Mouse (Mus musculus): ENCODE measurements at regions not wholly inside any gene's neighbourhood (a gene's known extent, or its start where the extent isn't known, plus 50 kb on each side); places are given as distances from the start of the nearest gene placed in this dataset.

DNA sequence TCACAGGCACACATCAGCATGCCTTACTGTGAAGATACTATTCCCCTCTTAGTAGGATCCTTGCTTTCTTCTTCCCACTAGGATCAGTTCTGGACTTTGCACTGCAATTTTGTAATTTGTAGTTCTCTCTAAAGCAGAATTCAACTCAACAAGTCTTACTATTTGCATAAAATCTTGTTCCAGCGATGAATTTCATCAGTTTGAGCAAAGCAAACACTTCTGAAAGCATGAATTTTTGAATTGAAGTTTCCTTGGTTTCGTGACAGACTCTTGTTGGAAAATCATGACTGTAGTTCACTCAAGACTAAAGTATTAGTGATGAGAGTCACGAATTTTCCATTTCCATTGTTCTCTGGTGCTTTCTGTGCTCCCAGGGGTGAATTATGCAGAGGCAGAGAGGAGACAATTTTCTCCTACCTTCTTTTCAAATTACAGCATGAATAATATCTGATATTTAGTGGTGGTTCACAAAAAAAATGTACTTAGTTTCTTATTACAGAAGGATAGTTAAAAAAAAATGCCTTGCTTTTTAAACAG, 190.6 kb upstream of the Mbnl1 start:
- Histone ChIP-seq H3K27ac (replicated peaks; ENCODE audit: low read depth, low read length) (no peak overlapping the region), H3K9ac (replicated peaks; ENCODE audit: low read length) (no peak overlapping the region), H3K4me1 (ENCODE audit: control insufficient read depth, insufficient read depth, low read length) (no peaks in the 10 kb centered on the region), H3K36me3 (ENCODE audit: control insufficient read depth, insufficient read depth, low read length) (no peaks in the 10 kb centered on the region), H3K4me2 (ENCODE audit: low read length) (no peak overlapping the region), H3K27me3 (ENCODE audit: control insufficient read depth, insufficient read depth, low read length) (no peaks in the 10 kb centered on the region), H3K9me3 (ENCODE audit: control insufficient read depth, low read length) (no peaks in the 10 kb centered on the region), H3K4me3 (replicated peaks; ENCODE audit: low read depth, low read length) (no peak overlapping the region)
- WGBS = 71% methylated on average over 3 of the region's 3 CpGs
- ATAC-seq (ENCODE audit: low FRiP score, low TSS enrichment) (no peak), DNase-seq (no peak)

- ATAC-seq (ENCODE audit: low FRiP score, low TSS enrichment) (peak; percentile 59), DNase-seq (peak; percentile 18)
- Histone ChIP-seq H3K27me3 (ENCODE audit: control insufficient read depth, insufficient read depth, low read length) (no peaks in the 10 kb centered on the region), H3K27ac (replicated peaks; ENCODE audit: low read depth, low read length) (no peak overlapping the region), H3K9ac (replicated peaks; ENCODE audit: low read length) (no peak overlapping the region), H3K4me3 (replicated peaks; ENCODE audit: low read depth, low read length) (no peak overlapping the region), H3K36me3 (ENCODE audit: control insufficient read depth, insufficient read depth, low read length) (no peaks in the 10 kb centered on the region), H3K4me1 (ENCODE audit: control insufficient read depth, insufficient read depth, low read length) (no peaks in the 10 kb centered on the region), H3K4me2 (ENCODE audit: low read length) (no peak overlapping the region), H3K9me3 (ENCODE audit: control insufficient read depth, low read length) (no peaks in the 10 kb centered on the region)
- 87% methylated on average over 2 of the region's 2 CpGs for WGBS
Observed at GRCm38 (mm10) chr3:60292142-60292541, 180.5 kb upstream of the Mbnl1 start.

DNA sequence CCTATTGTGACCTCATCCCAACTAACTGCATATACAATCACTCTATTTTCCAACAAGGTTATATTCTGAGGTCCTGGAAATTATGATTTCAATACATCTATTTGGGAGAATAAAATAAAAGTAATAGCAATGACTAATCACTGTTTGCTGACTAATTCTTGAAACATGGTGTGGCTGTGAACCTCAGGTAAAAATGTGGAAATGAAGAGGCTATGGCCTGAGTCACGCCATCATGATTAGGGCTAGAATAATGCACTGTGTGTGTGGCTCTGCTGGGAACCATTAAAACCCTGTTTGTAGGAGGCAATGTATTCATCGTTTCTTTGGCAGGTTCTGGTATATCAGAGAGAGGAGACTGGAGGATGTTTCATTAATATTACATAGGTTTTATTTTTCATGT, 179.7 kb upstream of the Mbnl1 start:
- ATAC-seq (ENCODE audit: low FRiP score, low TSS enrichment) (no peak), DNase-seq (no peak)
- 70% methylated on average over 2 of the region's 2 CpGs for WGBS
- H3K36me3 ChIP-seq (ENCODE audit: control insufficient read depth, insufficient read depth, low read length) = no peaks in the 10 kb centered on the region
- no peak overlapping the region for H3K4me2 ChIP-seq (ENCODE audit: low read length)
- H3K9ac ChIP-seq (replicated peaks; ENCODE audit: low read length) = no peak overlapping the region
- H3K9me3 ChIP-seq (ENCODE audit: control insufficient read depth, low read length) = no peaks in the 10 kb centered on the region
- H3K27me3 ChIP-seq (ENCODE audit: control insufficient read depth, insufficient read depth, low read length) = no peaks in the 10 kb centered on the region
- no peak overlapping the region for H3K4me3 ChIP-seq (replicated peaks; ENCODE audit: low read depth, low read length)
- no peaks in the 10 kb centered on the region for H3K4me1 ChIP-seq (ENCODE audit: control insufficient read depth, insufficient read depth, low read length)
- no peak overlapping the region for H3K27ac ChIP-seq (replicated peaks; ENCODE audit: low read depth, low read length)

- no peak overlapping the region for H3K27ac ChIP-seq (replicated peaks; ENCODE audit: low read depth, low read length)
- H3K9me3 ChIP-seq (ENCODE audit: control insufficient read depth, low read length) = no peaks in the 10 kb centered on the region
- H3K4me3 ChIP-seq (replicated peaks; ENCODE audit: low read depth, low read length) = no peak overlapping the region
- ATAC-seq (ENCODE audit: low FRiP score, low TSS enrichment) (no peak), DNase-seq (no peak)
- no peaks in the 10 kb centered on the region for H3K4me1 ChIP-seq (ENCODE audit: control insufficient read depth, insufficient read depth, low read length)
- WGBS = 88% methylated on average over 3 of the region's 3 CpGs
- no peaks in the 10 kb centered on the region for H3K27me3 ChIP-seq (ENCODE audit: control insufficient read depth, insufficient read depth, low read length)
- no peak overlapping the region for H3K9ac ChIP-seq (replicated peaks; ENCODE audit: low read length)
- H3K4me2 ChIP-seq (ENCODE audit: low read length) = no peak overlapping the region
- H3K36me3 ChIP-seq (ENCODE audit: control insufficient read depth, insufficient read depth, low read length) = no peaks in the 10 kb centered on the region
Observed at GRCm38 (mm10) chr3:60305399-60305798, 167.2 kb upstream of the Mbnl1 start.

GRCm38 (mm10) chr3:60310402-60310801, 162.2 kb upstream of the Mbnl1 start:
- Histone ChIP-seq H3K27ac (replicated peaks; ENCODE audit: low read depth, low read length) (no peak overlapping the region), H3K4me2 (ENCODE audit: low read length) (no peak overlapping the region), H3K27me3 (ENCODE audit: control insufficient read depth, insufficient read depth, low read length) (no peaks in the 10 kb centered on the region), H3K9ac (replicated peaks; ENCODE audit: low read length) (no peak overlapping the region), H3K4me1 (ENCODE audit: control insufficient read depth, insufficient read depth, low read length) (no peaks in the 10 kb centered on the region), H3K36me3 (ENCODE audit: control insufficient read depth, insufficient read depth, low read length) (no peaks in the 10 kb centered on the region), H3K9me3 (ENCODE audit: control insufficient read depth, low read length) (no peaks in the 10 kb centered on the region), H3K4me3 (replicated peaks; ENCODE audit: low read depth, low read length) (no peak overlapping the region)
- DNase-seq (no peak), ATAC-seq (ENCODE audit: low FRiP score, low TSS enrichment) (no peak)
- WGBS = 95% methylated on average over 3 of the region's 3 CpGs

GRCm38 (mm10) chr3:60311178-60311577, 161.5 kb upstream of the Mbnl1 start:
- Histone ChIP-seq H3K36me3 (ENCODE audit: control insufficient read depth, insufficient read depth, low read length) (no peaks in the 10 kb centered on the region), H3K27me3 (ENCODE audit: control insufficient read depth, insufficient read depth, low read length) (no peaks in the 10 kb centered on the region), H3K9ac (replicated peaks; ENCODE audit: low read length) (no peak overlapping the region), H3K4me1 (ENCODE audit: control insufficient read depth, insufficient read depth, low read length) (no peaks in the 10 kb centered on the region), H3K4me2 (ENCODE audit: low read length) (no peak overlapping the region), H3K27ac (replicated peaks; ENCODE audit: low read depth, low read length) (no peak overlapping the region), H3K9me3 (ENCODE audit: control insufficient read depth, low read length) (no peaks in the 10 kb centered on the region), H3K4me3 (replicated peaks; ENCODE audit: low read depth, low read length) (no peak overlapping the region)
- DNase-seq (no peak), ATAC-seq (ENCODE audit: low FRiP score, low TSS enrichment) (no peak)
- WGBS = 80% methylated on average over 3 of the region's 3 CpGs

DNA sequence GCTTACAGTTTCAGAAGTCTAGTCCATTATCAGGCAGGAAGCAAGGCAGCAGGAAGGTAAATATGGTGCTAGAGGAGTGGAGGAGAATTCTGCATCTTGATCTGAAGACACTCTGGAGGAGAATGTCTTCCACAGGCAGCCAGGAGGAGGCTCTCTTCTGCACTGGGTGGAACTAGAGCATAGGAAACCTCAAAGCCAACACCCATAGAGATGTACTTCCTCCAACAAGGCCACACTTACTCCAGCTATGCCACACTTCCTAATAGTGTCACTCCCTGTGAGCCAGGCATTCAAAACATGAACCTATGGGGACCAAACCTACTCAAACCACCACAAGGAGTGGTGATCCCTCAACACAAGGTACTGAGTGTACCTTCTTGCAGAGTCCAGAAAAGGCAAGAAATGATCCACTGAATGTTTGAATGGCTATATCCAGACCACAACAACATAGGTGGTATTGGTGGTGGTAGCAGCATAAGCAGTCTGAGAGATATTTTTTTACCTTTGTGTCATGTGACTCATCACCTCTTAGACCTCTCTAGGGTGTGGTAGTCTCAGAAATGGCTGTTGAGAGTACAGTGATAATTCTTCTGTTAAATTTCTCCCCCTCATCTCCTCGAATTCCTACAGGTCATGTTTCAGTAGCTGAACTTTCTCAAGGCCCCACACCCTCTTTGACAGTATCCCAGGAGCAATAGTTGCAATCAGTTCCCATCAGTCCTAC, 152.3 kb upstream of the Mbnl1 start:
- no peaks in the 10 kb centered on the region for H3K27me3 ChIP-seq (ENCODE audit: control insufficient read depth, insufficient read depth, low read length)
- 22% methylated on average over 1 of the region's 1 CpGs for WGBS

DNA sequence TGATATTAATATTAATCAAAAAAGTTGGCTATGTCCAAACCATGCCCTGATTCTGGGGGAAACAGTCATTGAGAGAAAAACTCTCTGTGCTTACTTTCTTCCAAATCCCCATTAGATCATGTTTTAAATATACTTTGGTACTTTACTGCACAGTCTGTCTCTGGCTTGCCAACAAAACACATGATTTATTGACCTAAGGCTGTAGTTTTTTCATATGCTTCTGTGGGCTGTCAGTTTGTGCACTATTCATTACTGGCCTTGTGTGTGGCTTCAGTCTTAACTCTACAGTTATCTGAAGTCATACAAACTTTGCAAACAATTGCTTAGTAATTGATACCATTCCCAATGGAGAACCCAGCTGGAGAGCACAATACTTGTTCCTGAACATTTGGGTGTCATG, 149.1 kb upstream of the Mbnl1 start:
- ATAC-seq (ENCODE audit: low FRiP score, low TSS enrichment) (no peak), DNase-seq (no peak)
- no peaks in the 10 kb centered on the region for H3K27me3 ChIP-seq (ENCODE audit: control insufficient read depth, insufficient read depth, low read length)
- no peaks in the 10 kb centered on the region for H3K9me3 ChIP-seq (ENCODE audit: control insufficient read depth, low read length)
- no peak overlapping the region for H3K27ac ChIP-seq (replicated peaks; ENCODE audit: low read depth, low read length)
- H3K36me3 ChIP-seq (ENCODE audit: control insufficient read depth, insufficient read depth, low read length) = no peaks in the 10 kb centered on the region
- no peaks in the 10 kb centered on the region for H3K4me1 ChIP-seq (ENCODE audit: control insufficient read depth, insufficient read depth, low read length)
- H3K4me2 ChIP-seq (ENCODE audit: low read length) = no peak overlapping the region
- no peak overlapping the region for H3K9ac ChIP-seq (replicated peaks; ENCODE audit: low read length)
- no peak overlapping the region for H3K4me3 ChIP-seq (replicated peaks; ENCODE audit: low read depth, low read length)

More for the DNA sequence above, 152.3 kb upstream of the Mbnl1 start:
- H3K9ac ChIP-seq (replicated peaks; ENCODE audit: low read length) = no peak overlapping the region
- H3K4me1 ChIP-seq (ENCODE audit: control insufficient read depth, insufficient read depth, low read length) = no peaks in the 10 kb centered on the region
- no peak overlapping the region for H3K4me2 ChIP-seq (ENCODE audit: low read length)
- no peaks in the 10 kb centered on the region for H3K36me3 ChIP-seq (ENCODE audit: control insufficient read depth, insufficient read depth, low read length)
- H3K9me3 ChIP-seq (ENCODE audit: control insufficient read depth, low read length) = no peaks in the 10 kb centered on the region
- H3K4me3 ChIP-seq (replicated peaks; ENCODE audit: low read depth, low read length) = no peak overlapping the region
- no peak for DNase-seq
- H3K27ac ChIP-seq (replicated peaks; ENCODE audit: low read depth, low read length) = no peak overlapping the region
- no peak for ATAC-seq (ENCODE audit: low FRiP score, low TSS enrichment)

- H3K27me3 ChIP-seq (ENCODE audit: control insufficient read depth, insufficient read depth, low read length) = no peaks in the 10 kb centered on the region
- no peaks in the 10 kb centered on the region for H3K36me3 ChIP-seq (ENCODE audit: control insufficient read depth, insufficient read depth, low read length)
- H3K9me3 ChIP-seq (ENCODE audit: control insufficient read depth, low read length) = no peaks in the 10 kb centered on the region
- H3K4me1 ChIP-seq (ENCODE audit: control insufficient read depth, insufficient read depth, low read length) = no peaks in the 10 kb centered on the region
- H3K4me2 ChIP-seq (ENCODE audit: low read length) = no peak overlapping the region
- no peak overlapping the region for H3K4me3 ChIP-seq (replicated peaks; ENCODE audit: low read depth, low read length)
- H3K27ac ChIP-seq (replicated peaks; ENCODE audit: low read depth, low read length) = no peak overlapping the region
- ATAC-seq (ENCODE audit: low FRiP score, low TSS enrichment) (no peak), DNase-seq (no peak)
- H3K9ac ChIP-seq (replicated peaks; ENCODE audit: low read length) = no peak overlapping the region
Observed at GRCm38 (mm10) chr3:60324416-60324815, 148.2 kb upstream of the Mbnl1 start.
